Mouse (Mus musculus) kidney, embryonic 16.5 days (tissue): ENCODE data around the gene Ranbp10. TPM values are rescaled to one million over a fixed set of nuclear protein-coding genes. Genes with fewer than 3 reads are reported as not detected.
A peak's percentile ranks its signal among the peaks of the same experiment; 100 is the strongest.

Experiments used
- ATAC-seq: fragments of 200-750 bp; cut with Nextera tagmentation; 2 replicates; pipeline ENCODE4 v1.8.0; 2017; ENCODE audit warnings: moderate TSS enrichment; ENCODE audit not compliant: low FRiP score, low TSS enrichment
- H3K27ac ChIP-seq: fragments of 300-500 bp; sonication (generic); 2 replicates; pipeline ENCODE4 v1.5.1; 2014; ENCODE audit warnings: low read length
- H3K27me3 ChIP-seq: fragments of 300-500 bp; sonication (generic); 2 replicates; pipeline ENCODE4 v1.6.1; 2014; ENCODE audit warnings: low read length, control low read depth, mixed read lengths; ENCODE audit not compliant: insufficient read depth
- H3K36me3 ChIP-seq: fragments of 300-500 bp; sonication (generic); 2 replicates; pipeline ENCODE4 v1.6.1; 2014; ENCODE audit warnings: low read length, control low read depth, mixed read lengths; ENCODE audit not compliant: insufficient read depth
- H3K4me1 ChIP-seq: fragments of 300-500 bp; sonication (generic); 2 replicates; pipeline ENCODE4 v1.6.1; 2014; ENCODE audit warnings: low read length, control low read depth, mixed read lengths; ENCODE audit not compliant: insufficient read depth
- H3K4me2 ChIP-seq: fragments of 300-500 bp; sonication (generic); replicated peaks from 2 replicates; pipeline ENCODE4 v1.6.1; 2014; ENCODE audit warnings: low read depth, low read length
- H3K4me3 ChIP-seq: fragments of 300-500 bp; sonication (generic); 2 replicates; pipeline ENCODE4 v1.5.1; 2014; ENCODE audit warnings: mild to moderate bottlenecking, low read length
- H3K9ac ChIP-seq: fragments of 300-500 bp; sonication (generic); replicated peaks from 2 replicates; pipeline ENCODE4 v1.6.1; 2014; ENCODE audit warnings: low read length
- H3K9me3 ChIP-seq: fragments of 300-500 bp; sonication (generic); 2 replicates; pipeline ENCODE4 v1.6.1; 2016; ENCODE audit warnings: low read length, control low read depth
- WGBS: fragments of 180-500 bp; shearing (Covaris S2); extraction: QIAGEN DNeasy Blood & Tissue Kit; methylation state at CpG from one replicate; pipeline ENCODE4 v1.1.7; 2014; 5-methylcytosine and 5-hydroxymethylcytosine counted together
- polyA plus RNA-seq: library from polyadenylated mRNA; unstranded; fragments of >200 nt; fragmentation: Nextera tagmentation; extraction: Ambion mirVana; gene quantifications from 2 replicates; pipeline ENCODE4 v1.2.1, GENCODE M21; 2015

The Ranbp10 gene
- polyA plus RNA-seq, result 10.7 and 13.3 TPM in 2 replicates

- H3K9me3 ChIP-seq, result no peaks in the 10 kb centered on the region
- WGBS, result under 1% methylated on average over 52 of the region's 52 CpGs
- H3K27me3 ChIP-seq, result no peaks in the 10 kb centered on the region
- peak within 1 kb of the TSS; percentile 90 for H3K9ac ChIP-seq
- ATAC-seq, result peak; percentile 99
- peaks cover 16% of the 10 kb centered on the region for H3K4me1 ChIP-seq
- H3K27ac ChIP-seq, result peak within 1 kb of the TSS; percentile 74
- H3K4me3 ChIP-seq, result peak within 1 kb of the TSS; percentile 88
- peak within 1 kb of the TSS; percentile 87 for H3K4me2 ChIP-seq
- H3K36me3 ChIP-seq, result peaks cover 17% of the 10 kb centered on the region
Measured at GRCm38 (mm10) chr8:105826861-105827848, at the start of gene Ranbp10, which contains the start of gene Tsnaxip1. TSS of gene Ranbp10 (minus strand) at chr8:105827350. TSS of gene Tsnaxip1 (plus strand) at chr8:105827731.

GRCm38 (mm10) chr8:105874301-105874700, 47.2 kb upstream of the Ranbp10 start:
- peak overlapping the region; percentile 61; the same call in 1 of the 2 replicates for H3K27ac ChIP-seq
- H3K4me2 ChIP-seq, result no peak overlapping the region
- H3K4me3 ChIP-seq, result no peak overlapping the region
- H3K4me1 ChIP-seq, result no peaks in the 10 kb centered on the region
- H3K36me3 ChIP-seq, result peaks cover 63% of the 10 kb centered on the region
- no peaks in the 10 kb centered on the region for H3K9me3 ChIP-seq
- no peaks in the 10 kb centered on the region for H3K27me3 ChIP-seq
- WGBS, result 80% methylated on average over 6 of the region's 6 CpGs
- no peak overlapping the region for H3K9ac ChIP-seq
- ATAC-seq, result no peak

GRCm38 (mm10) chr8:105866364-105867029, 39.3 kb upstream of the Ranbp10 start:
- WGBS, result 80% methylated on average over 6 of the region's 6 CpGs
- no peak overlapping the region for H3K4me2 ChIP-seq
- no peak overlapping the region for H3K9ac ChIP-seq
- H3K4me3 ChIP-seq, result no peak overlapping the region
- no peaks in the 10 kb centered on the region for H3K27me3 ChIP-seq
- H3K27ac ChIP-seq, result no peak overlapping the region
- peaks cover 11% of the 10 kb centered on the region for H3K4me1 ChIP-seq
- H3K36me3 ChIP-seq, result peaks cover 44% of the 10 kb centered on the region
- no peak for ATAC-seq
- no peaks in the 10 kb centered on the region for H3K9me3 ChIP-seq

GRCm38 (mm10) chr8:105861951-105862350, 34.8 kb upstream of the Ranbp10 start:
- Histone ChIP-seq H3K27me3 (no peaks in the 10 kb centered on the region), H3K4me1 (peaks cover 30% of the 10 kb centered on the region), H3K4me2 (peak overlapping the region; percentile 69), H3K9ac (peak overlapping the region; percentile 89), H3K27ac (no peak overlapping the region), H3K9me3 (no peaks in the 10 kb centered on the region), H3K4me3 (peak overlapping the region; percentile 85), H3K36me3 (peaks cover 15% of the 10 kb centered on the region)
- 5% methylated on average over 1 of the region's 1 CpGs for WGBS
- no peak for ATAC-seq

DNA sequence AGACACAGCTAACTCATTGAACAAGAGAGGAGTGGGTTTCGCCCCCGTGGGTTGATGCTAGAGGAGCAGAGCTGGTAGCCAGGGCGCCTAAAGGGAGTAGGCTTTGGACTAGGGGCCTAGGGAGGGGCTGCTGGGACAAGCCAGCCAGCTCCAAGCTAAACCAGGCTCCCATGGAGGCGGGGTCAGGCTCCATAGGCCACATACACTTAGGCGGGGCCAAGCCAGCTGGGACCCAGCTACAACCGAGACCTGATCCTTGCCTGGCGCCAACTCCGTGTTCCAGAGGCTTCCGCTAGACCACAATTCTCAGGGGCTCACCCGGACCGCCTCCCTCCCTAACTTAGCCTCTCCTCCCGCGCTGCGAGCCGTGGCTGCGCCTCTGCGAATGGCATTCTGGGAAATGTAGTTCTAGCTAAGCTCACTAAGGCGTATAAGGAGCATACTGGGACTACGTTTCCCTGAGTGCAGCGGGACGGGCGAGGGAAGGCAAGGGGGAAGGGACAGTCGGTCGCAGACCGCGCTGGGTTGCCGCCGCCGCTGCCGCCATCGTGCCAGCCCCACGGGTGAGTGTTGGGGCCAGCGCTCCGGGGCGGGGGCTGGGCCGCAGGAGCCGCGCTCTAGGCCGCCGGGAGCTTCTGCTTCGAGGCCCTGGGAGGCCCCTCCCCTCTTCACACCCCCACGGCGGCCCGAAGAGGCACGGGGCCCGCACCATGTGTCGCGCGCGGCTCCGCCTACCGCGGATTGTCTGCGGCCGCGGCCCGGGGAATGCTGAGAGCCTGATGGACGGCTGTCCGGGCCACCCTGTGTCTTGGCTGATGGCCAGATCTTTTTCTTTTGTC, 33.2 kb upstream of the Ranbp10 start, which contains the start of gene Nutf2:
Gene Nutf2 (plus strand): TSS at position 438 of the 839 bp plus-strand sequence.
- Histone ChIP-seq H3K27me3 (no peaks in the 10 kb centered on the region), H3K4me3 (peak within 1 kb of the TSS; percentile 85), H3K4me2 (peak within 1 kb of the TSS; percentile 69), H3K9ac (peak within 1 kb of the TSS; percentile 89), H3K27ac (peak within 1 kb of the TSS; percentile 96), H3K9me3 (no peaks in the 10 kb centered on the region), H3K4me1 (peaks cover 42% of the 10 kb centered on the region), H3K36me3 (peaks cover 6% of the 10 kb centered on the region; the same call in 1 of the 2 replicates)
- ATAC-seq, result peak; percentile 99
- under 1% methylated on average over 48 of the region's 59 CpGs for WGBS

DNA sequence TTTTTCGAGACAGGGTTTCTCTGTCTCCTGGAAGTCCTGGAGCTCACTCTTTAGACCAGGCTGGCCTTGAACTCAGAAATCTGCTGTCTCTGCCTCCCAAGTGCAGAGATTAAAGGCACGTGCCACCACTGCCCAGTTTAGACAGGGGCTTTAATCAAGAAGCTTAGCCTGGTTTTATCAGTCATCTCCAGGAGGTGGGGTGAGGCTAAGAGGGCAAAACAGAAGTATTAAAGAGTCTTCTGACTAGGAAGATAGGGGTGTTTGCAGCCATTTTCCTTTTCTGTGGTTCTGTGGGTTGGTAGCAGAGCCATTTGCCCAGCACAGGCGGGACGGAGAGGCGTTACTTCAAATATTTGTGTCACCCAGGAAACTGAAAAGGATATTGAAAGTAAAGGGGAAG, 32.2 kb upstream of the Ranbp10 start:
- Histone ChIP-seq H3K4me1 (peaks cover 43% of the 10 kb centered on the region), H3K4me3 (no peak overlapping the region), H3K4me2 (no peak overlapping the region), H3K9ac (0 out of 2 replicates have a peak overlapping the region, but pooled peaks have one; percentile 7), H3K9me3 (no peaks in the 10 kb centered on the region), H3K27me3 (no peaks in the 10 kb centered on the region), H3K36me3 (peaks cover 2% of the 10 kb centered on the region; the same call in 1 of the 2 replicates), H3K27ac (peak overlapping the region; percentile 96)
- ATAC-seq, result no peak
- WGBS, result 63% methylated on average over 5 of the region's 5 CpGs

GRCm38 (mm10) chr8:105858495-105858894, 31.3 kb upstream of the Ranbp10 start:
- Histone ChIP-seq H3K36me3 (peaks cover 2% of the 10 kb centered on the region; the same call in 1 of the 2 replicates), H3K27ac (no peak overlapping the region), H3K27me3 (no peaks in the 10 kb centered on the region), H3K4me1 (peaks cover 45% of the 10 kb centered on the region), H3K9me3 (no peaks in the 10 kb centered on the region), H3K4me3 (no peak overlapping the region), H3K4me2 (no peak overlapping the region), H3K9ac (no peak overlapping the region)
- 86% methylated on average over 5 of the region's 5 CpGs for WGBS
- no peak for ATAC-seq

- Histone ChIP-seq H3K4me3 (peak overlapping the region; percentile 84), H3K9me3 (no peaks in the 10 kb centered on the region), H3K36me3 (peaks cover 2% of the 10 kb centered on the region; the same call in 1 of the 2 replicates), H3K9ac (peak overlapping the region; percentile 81), H3K4me2 (peak overlapping the region; percentile 95), H3K27ac (peak overlapping the region; percentile 87; the same call in 1 of the 2 replicates), H3K4me1 (peaks cover 33% of the 10 kb centered on the region), H3K27me3 (no peaks in the 10 kb centered on the region)
- ATAC-seq, result no peak
- 12% methylated on average over 15 of the region's 15 CpGs for WGBS
Measured at GRCm38 (mm10) chr8:105856168-105856835, 29.2 kb upstream of the Ranbp10 start.
